Mouse (Mus musculus) liver, embryonic 16.5 days (tissue): Measurements from ENCODE around the gene Sesn1. TPM values are rescaled to one million over a fixed set of nuclear protein-coding genes. Genes with fewer than 3 reads are reported as not detected.
"Not testable (repeated sequence)": the region's sequence is repeated elsewhere in the genome, so short reads cannot be mapped to it uniquely, and the experiment has no call there.

Experiments used
- ATAC-seq: fragments of 200-750 bp; cut with Nextera tagmentation; 2 replicates; pipeline ENCODE4 v1.8.0; 2017; ENCODE audit warnings: low read depth, mild to moderate bottlenecking, moderate number of reproducible peaks, moderate library complexity
- H3K27ac ChIP-seq: fragments of 300-500 bp; sonication (generic); 2 replicates; pipeline ENCODE4 v1.5.1; 2014; ENCODE audit warnings: mild to moderate bottlenecking, low read length
- H3K27me3 ChIP-seq: fragments of 300-500 bp; sonication (generic); 2 replicates; pipeline ENCODE4 v1.6.1; 2014; ENCODE audit warnings: low read depth, low read length, mixed read lengths; ENCODE audit not compliant: control insufficient read depth, insufficient read depth
- H3K36me3 ChIP-seq: fragments of 300-500 bp; sonication (generic); 2 replicates; pipeline ENCODE4 v1.6.1; 2014; ENCODE audit warnings: mild to moderate bottlenecking; ENCODE audit not compliant: control insufficient read depth, insufficient read depth
- H3K4me1 ChIP-seq: fragments of 300-500 bp; sonication (generic); 2 replicates; pipeline ENCODE4 v1.6.1; 2014; ENCODE audit warnings: low read depth, low read length, mixed read lengths; ENCODE audit not compliant: control insufficient read depth
- H3K4me2 ChIP-seq: fragments of 300-500 bp; sonication (generic); 2 replicates; pipeline ENCODE4 v1.6.1; 2014; ENCODE audit warnings: low read depth, low read length, mixed read lengths
- H3K4me3 ChIP-seq: fragments of 300-500 bp; sonication (generic); 2 replicates; pipeline ENCODE4 v1.5.1; 2014; ENCODE audit warnings: low read depth, mild to moderate bottlenecking, low read length
- H3K9ac ChIP-seq: fragments of 300-500 bp; sonication (generic); 2 replicates; pipeline ENCODE4 v1.6.1; 2014; ENCODE audit warnings: low read depth, low read length
- H3K9me3 ChIP-seq: fragments of 300-500 bp; sonication (generic); replicated peaks from 2 replicates; pipeline ENCODE4 v1.6.1; 2016; ENCODE audit warnings: low read length; ENCODE audit not compliant: control insufficient read depth
- WGBS: fragments of 180-500 bp; shearing (Covaris S2); extraction: QIAGEN DNeasy Blood & Tissue Kit; methylation state at CpG from one replicate; pipeline ENCODE4 v1.1.7; 2014; ENCODE audit not compliant: insufficient replicate concordance; 5-methylcytosine and 5-hydroxymethylcytosine counted together
- polyA plus RNA-seq: library from polyadenylated mRNA; unstranded; fragments of >200 nt; fragmentation: Nextera tagmentation; extraction: Ambion mirVana; gene quantifications from 2 replicates; pipeline ENCODE4 v1.2.1, GENCODE M21; 2015

Sesn1 gene
- polyA plus RNA-seq, 1 experiment from 2014 or later, result 20.1 TPM

GRCm38 (mm10) chr10:41818733-41819070 is 9.0 kb downstream of the Sesn1 start:
- not testable (repeated sequence) for H3K4me3 ChIP-seq, ATAC-seq, H3K27me3 ChIP-seq, H3K9me3 ChIP-seq, H3K27ac ChIP-seq, H3K9ac ChIP-seq, H3K36me3 ChIP-seq, H3K4me2 ChIP-seq
- 65% methylated on average over 6 of the region's 6 CpGs for WGBS
- H3K4me1 ChIP-seq, result peaks cover 15% of the 10 kb centered on the region

GRCm38 (mm10) chr10:41819307-41819706 is 9.6 kb downstream of the Sesn1 start:
- H3K36me3 ChIP-seq, result no peaks in the 10 kb centered on the region
- no peak overlapping the region for H3K27ac ChIP-seq
- no peak overlapping the region for H3K9ac ChIP-seq
- no peaks in the 10 kb centered on the region for H3K27me3 ChIP-seq
- 80% methylated on average over 3 of the region's 3 CpGs for WGBS
- no peak overlapping the region for H3K4me2 ChIP-seq
- no peaks in the 10 kb centered on the region for H3K9me3 ChIP-seq
- peaks cover 10% of the 10 kb centered on the region for H3K4me1 ChIP-seq
- ATAC-seq, result no peak
- no peak overlapping the region for H3K4me3 ChIP-seq

- no peaks in the 10 kb centered on the region for H3K9me3 ChIP-seq
- no peak overlapping the region for H3K27ac ChIP-seq
- ATAC-seq, result no peak
- H3K4me2 ChIP-seq, result no peak overlapping the region
- 86% methylated on average over 5 of the region's 5 CpGs for WGBS
- no peak overlapping the region for H3K9ac ChIP-seq
- H3K4me1 ChIP-seq, result peaks cover 8% of the 10 kb centered on the region
- H3K27me3 ChIP-seq, result no peaks in the 10 kb centered on the region
- no peaks in the 10 kb centered on the region for H3K36me3 ChIP-seq
- H3K4me3 ChIP-seq, result no peak overlapping the region
These were observed 10.7 kb downstream of the Sesn1 start for GRCm38 (mm10) chr10:41820401-41820800.

GRCm38 (mm10) chr10:41821171-41821570 is 11.4 kb downstream of the Sesn1 start:
- no peaks in the 10 kb centered on the region for H3K9me3 ChIP-seq
- no peak overlapping the region for H3K27ac ChIP-seq
- H3K4me1 ChIP-seq, result peaks cover 4% of the 10 kb centered on the region
- no peaks in the 10 kb centered on the region for H3K27me3 ChIP-seq
- no peak overlapping the region for H3K4me3 ChIP-seq
- no peaks in the 10 kb centered on the region for H3K36me3 ChIP-seq
- 76% methylated on average over 6 of the region's 6 CpGs for WGBS
- no peak overlapping the region for H3K4me2 ChIP-seq
- no peak for ATAC-seq
- H3K9ac ChIP-seq, result no peak overlapping the region

- ATAC-seq, result no peak
- H3K9me3 ChIP-seq, result no peaks in the 10 kb centered on the region
- WGBS, result 69% methylated on average over 5 of the region's 5 CpGs
These were observed 13.0 kb downstream of the Sesn1 start for GRCm38 (mm10) chr10:41822573-41823281.

GRCm38 (mm10) chr10:41823282-41823675 is 13.5 kb downstream of the Sesn1 start:
- not testable (repeated sequence) for H3K4me1 ChIP-seq, H3K9ac ChIP-seq, H3K9me3 ChIP-seq, ATAC-seq, H3K4me2 ChIP-seq, H3K4me3 ChIP-seq, H3K36me3 ChIP-seq, H3K27me3 ChIP-seq, H3K27ac ChIP-seq
- WGBS, result 83% methylated on average over 3 of the region's 4 CpGs

More at GRCm38 (mm10) chr10:41822573-41823281, 13.0 kb downstream of the Sesn1 start:
- Histone ChIP-seq H3K4me2 (no peak overlapping the region), H3K4me3 (no peak overlapping the region), H3K36me3 (no peaks in the 10 kb centered on the region), H3K27me3 (no peaks in the 10 kb centered on the region), H3K9ac (no peak overlapping the region), H3K4me1 (peaks cover 2% of the 10 kb centered on the region), H3K27ac (no peak overlapping the region)

- WGBS, result 70% methylated on average over 4 of the region's 4 CpGs
These were observed 14.2 kb downstream of the Sesn1 start for GRCm38 (mm10) chr10:41823916-41824315.

GRCm38 (mm10) chr10:41825041-41825440 is 15.3 kb downstream of the Sesn1 start:
- Histone ChIP-seq H3K27me3 (no peaks in the 10 kb centered on the region), H3K4me2 (no peak overlapping the region), H3K36me3 (no peaks in the 10 kb centered on the region), H3K9me3 (no peaks in the 10 kb centered on the region), H3K27ac (no peak overlapping the region), H3K9ac (no peak overlapping the region), H3K4me3 (no peak overlapping the region), H3K4me1 (peaks cover 2% of the 10 kb centered on the region)
- WGBS, result 80% methylated on average over 10 of the region's 10 CpGs
- ATAC-seq, result no peak

More at GRCm38 (mm10) chr10:41823916-41824315, 14.2 kb downstream of the Sesn1 start:
- Histone ChIP-seq H3K9ac (no peak overlapping the region), H3K4me1 (peaks cover 2% of the 10 kb centered on the region), H3K36me3 (no peaks in the 10 kb centered on the region), H3K9me3 (no peaks in the 10 kb centered on the region), H3K27me3 (no peaks in the 10 kb centered on the region), H3K27ac (no peak overlapping the region), H3K4me2 (no peak overlapping the region), H3K4me3 (no peak overlapping the region)
- no peak for ATAC-seq

GRCm38 (mm10) chr10:41825996-41826395 is 16.3 kb downstream of the Sesn1 start:
- ATAC-seq, result no peak
- Histone ChIP-seq H3K9ac (no peak overlapping the region), H3K9me3 (no peaks in the 10 kb centered on the region), H3K4me2 (no peak overlapping the region), H3K4me3 (no peak overlapping the region), H3K27me3 (no peaks in the 10 kb centered on the region), H3K4me1 (peaks cover 2% of the 10 kb centered on the region), H3K27ac (no peak overlapping the region), H3K36me3 (no peaks in the 10 kb centered on the region)
- 67% methylated on average over 4 of the region's 4 CpGs for WGBS
